Mouse (Mus musculus) T-helper 2 cell (primary cell): ENCODE results near the gene Tor4a.

ENCODE experiments used
- in situ Hi-C: fragments of 300-600 bp; cut with MboI, MseI; formaldehyde crosslinking; loops from one replicate; pipeline ENCODE4 v1.15.1; 2025; ENCODE audit warnings: high pct_unique_total_duplicates

Tor4a gene

GRCm38 (mm10) chr2:25196172-25196954 is at the start of gene Tor4a:
Gene Tor4a (minus strand): TSS chr2:25196886.
- in situ Hi-C loops: no loop called here

GRCm38 (mm10) chr2:25244144-25244543 is 47.5 kb upstream of the Tor4a start:
- in situ Hi-C loops: no loop called here

DNA sequence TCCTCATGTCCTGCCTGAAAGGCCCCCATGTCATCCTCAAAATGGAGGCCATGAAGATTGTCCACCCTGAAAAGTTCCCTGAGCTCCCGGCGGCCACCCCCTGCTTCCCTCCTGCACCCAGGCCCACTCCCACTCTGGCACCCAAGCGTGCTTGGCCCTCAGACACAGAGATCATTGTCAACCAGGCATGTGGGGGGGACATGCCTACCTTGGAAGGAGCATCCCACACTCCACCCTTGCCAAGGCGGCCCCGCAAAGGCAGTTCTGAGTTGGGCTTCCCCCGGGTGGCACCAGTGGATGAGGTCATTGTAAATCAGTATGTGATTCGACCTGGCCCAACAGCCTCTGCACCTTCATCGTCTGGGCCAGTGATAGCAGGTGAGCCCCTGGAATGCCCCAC is 46.7 kb upstream of the Tor4a start:
- in situ Hi-C loops: no loop called here

GRCm38 (mm10) chr2:25242101-25242506 is 45.4 kb upstream of the Tor4a start, which contains the start of the genes Rnf208 and Cysrt1:
Gene Rnf208 (plus strand): TSS chr2:25242255.
Gene Cysrt1 (minus strand): TSS chr2:25242452.
- in situ Hi-C loops: no loop called here

DNA sequence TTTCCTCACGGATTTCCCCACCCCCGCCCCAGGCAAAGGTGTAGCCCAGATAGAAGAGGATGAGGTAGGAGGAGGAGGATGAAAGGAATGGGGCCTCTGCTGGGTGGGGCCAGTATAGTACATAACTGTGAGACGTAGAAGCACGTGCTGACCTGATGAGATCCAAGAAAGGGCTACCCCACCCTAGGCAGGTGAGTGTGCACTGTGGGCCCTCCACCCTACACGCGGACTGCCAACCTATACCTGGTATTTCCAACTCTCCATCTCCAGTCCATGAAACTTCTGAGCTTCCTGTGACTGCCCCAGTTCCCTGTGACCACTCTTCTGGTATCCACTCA is 44.7 kb upstream of the Tor4a start:
- in situ Hi-C loops: no loop called here

DNA sequence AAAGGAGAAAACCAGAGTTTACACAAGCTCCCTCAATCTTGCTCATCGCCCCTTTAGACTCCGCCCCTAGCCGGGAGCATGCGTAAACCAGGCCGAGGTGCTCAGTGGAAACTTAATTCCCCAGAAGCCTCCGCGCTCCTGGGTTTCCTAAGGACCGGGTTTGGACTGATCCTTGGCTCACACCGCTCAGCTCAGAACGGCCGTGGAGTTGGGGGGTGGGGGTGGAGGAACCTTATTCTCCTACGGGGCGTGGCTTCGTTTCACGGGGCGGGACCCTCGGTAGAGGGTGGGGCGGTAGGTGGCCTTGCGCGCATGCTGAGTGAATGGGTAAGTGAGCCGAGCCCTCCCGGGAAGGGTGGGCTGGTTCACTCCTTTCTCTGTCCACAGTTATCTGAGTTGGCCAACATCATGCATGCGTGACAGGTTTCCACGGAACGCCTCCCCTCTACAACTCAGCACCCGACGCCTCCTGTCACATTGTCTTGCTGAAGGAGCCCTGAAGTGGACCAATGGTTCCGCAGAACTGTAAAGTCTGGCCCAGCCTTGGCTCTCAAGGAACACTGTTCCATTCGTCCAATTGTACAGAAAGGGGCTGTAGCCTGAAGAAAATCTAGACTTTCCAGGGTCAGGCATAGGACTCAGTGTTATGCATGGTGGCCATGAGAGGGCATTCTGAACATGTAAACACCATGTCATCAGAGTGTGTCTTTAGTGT is 44.2 kb upstream of the Tor4a start:
- in situ Hi-C loops: no loop called here

GRCm38 (mm10) chr2:25240310-25240709 is 43.6 kb upstream of the Tor4a start:
- in situ Hi-C loops: no loop called here

DNA sequence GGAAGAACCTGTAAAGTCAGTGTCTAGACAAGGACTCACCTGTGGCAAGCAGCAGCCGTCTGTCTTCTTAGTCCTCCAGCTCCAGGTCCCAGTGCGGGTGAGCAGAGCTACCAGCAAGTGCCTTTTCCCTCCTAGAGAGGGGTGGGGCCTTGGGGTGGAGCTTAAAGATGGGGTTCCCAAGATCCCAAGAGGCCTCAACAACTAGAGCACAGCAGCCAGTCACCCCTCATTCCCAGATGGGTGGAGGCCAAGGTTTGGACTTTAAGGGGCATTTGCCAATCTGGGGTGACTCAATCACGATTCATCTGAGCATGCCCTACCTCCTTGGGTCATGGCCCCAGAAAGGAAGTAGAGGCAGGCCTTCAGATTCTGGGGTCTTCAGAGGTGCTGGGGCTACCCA is 43.1 kb upstream of the Tor4a start:
- in situ Hi-C loops: no loop called here

DNA sequence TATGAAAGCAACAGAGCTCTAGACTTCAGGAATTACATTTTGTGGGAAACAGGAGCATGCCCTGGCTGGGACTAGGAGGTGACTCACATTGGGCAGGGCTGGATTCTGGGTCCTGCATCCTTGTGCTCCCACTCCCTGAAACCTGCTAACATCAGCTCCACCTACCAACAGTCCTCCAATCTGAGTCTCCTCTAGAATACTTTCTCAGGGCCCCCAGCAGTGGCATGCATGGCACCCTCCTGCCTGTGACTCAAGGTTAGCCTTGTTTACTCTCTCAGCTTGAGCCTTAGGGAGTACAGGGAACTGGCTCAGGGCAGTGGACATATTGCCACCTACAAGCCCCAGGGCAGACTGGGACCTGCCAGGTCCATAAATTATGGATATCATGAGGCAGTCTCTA is 41.4 kb upstream of the Tor4a start:
- in situ Hi-C loops: no loop called here

DNA sequence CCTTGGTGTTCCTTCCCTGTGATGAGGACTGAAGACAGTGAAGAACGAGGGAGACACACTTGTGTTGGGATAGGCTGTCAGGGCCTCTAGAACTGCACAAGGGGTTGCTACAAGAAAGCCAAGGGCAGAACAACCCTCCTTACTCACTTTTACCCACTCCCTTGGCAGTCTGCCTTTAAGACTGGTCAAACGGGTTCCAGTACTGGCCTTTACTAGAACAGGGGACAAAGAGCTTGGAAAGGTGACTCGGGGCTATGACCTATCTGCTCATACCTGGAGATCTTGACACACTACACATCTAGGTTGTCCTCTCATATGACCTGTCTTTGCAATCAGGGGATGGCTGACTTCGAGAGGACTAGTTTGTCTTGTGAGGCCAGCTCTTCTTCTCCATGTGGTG is 40.8 kb upstream of the Tor4a start:
- in situ Hi-C loops: no loop called here

DNA sequence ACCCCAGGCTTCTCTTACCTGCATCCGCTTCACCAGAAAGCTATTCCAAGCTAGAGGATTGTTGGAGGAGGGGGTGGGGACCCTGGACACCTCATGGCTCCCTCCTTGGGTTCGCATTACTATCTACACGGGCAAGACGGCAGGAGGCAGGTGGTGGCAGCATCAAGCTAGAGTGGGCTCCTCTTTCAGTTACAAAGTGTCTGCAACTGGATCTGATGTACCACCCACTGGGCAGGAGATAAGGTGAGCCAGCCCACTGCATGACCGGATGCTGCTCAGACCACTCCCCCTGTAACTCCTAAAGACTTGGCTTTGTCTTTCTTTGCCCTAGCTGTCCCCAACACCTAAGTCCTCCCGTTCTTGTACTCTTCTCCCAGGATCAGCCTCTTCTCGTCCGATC is 39.9 kb upstream of the Tor4a start, which contains the start of gene Rnf224:
Gene Rnf224 (minus strand): TSS at position 174 of the 400 bp plus-strand sequence.
- in situ Hi-C loops: no loop called here

DNA sequence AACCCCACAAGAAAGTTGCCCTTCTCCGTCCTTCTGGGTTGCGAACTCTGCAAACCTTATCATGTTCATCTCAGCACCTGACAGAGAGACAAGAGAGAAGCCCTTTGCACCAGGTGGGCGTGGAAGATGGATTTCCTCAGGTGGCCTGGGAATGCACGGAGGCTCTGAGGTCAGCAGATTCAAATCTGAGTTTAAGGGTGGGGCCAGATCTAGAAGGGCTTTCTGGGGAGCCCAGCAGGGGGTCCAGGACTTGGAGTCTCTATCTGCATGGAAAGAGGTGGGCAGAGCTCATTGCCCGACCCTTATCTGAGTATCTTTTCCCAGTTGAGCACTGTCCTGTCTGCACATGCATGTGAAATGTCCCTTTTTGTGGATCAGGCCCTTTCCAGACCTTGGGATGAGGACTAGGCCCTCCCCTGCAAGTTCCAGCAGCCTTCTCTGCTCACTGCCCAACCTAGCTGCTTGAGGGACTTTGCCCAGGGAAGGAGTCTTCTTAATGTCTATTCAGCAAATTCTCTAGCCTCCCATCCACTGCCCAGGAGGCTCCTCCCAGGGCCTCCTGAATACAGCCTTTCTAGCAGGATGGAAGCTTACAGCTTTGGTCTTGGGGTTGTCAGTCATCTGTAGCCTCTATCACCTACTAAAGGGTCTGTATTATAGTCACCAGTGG is 38.0 kb upstream of the Tor4a start:
- in situ Hi-C loops: no loop called here

DNA sequence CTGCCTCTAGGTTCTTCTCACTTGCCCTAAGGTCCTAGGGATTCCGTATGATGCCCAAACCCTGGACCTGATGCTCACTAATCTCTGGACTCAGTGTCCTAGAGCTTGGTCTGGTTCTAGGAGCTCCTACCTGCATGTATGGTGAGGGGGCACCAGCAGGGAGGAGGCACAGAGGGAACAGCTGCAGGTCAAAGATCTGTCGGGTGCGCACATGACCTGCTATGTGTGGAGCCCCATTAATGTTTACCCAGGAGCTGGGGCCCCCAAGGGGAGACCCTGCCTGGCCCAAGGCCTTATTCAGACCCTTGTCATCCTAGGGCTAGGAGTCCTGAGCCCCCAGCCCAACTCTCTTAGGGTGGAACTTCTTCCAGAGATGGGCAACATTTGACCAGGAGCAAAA is 37.4 kb upstream of the Tor4a start, which contains the start of gene Slc34a3:
Gene Slc34a3 (minus strand): TSS at position 315 of the 400 bp plus-strand sequence.
- in situ Hi-C loops: no loop called here

GRCm38 (mm10) chr2:25233421-25233820 is 36.7 kb upstream of the Tor4a start:
- in situ Hi-C loops: no loop called here

DNA sequence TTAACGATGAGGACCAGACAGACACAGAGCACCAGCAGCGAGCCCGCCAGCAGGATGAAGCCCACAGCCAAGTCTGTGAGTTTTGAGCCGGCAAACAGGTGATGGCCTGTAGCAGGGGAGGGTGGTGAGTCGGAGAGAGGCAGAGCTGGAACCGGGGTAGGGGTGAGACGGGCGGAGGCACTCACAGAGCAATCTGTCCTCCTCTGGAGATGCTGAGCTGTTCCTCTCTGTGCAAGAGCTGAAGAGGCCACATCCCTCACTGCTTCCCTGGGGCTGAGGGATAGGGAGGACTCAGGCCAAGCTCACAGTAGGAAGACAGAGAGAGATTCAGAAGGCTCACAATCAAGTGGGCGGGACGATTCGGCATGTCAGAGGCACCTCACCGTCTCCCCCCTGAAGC is 34.4 kb upstream of the Tor4a start:
- in situ Hi-C loops: no loop called here

DNA sequence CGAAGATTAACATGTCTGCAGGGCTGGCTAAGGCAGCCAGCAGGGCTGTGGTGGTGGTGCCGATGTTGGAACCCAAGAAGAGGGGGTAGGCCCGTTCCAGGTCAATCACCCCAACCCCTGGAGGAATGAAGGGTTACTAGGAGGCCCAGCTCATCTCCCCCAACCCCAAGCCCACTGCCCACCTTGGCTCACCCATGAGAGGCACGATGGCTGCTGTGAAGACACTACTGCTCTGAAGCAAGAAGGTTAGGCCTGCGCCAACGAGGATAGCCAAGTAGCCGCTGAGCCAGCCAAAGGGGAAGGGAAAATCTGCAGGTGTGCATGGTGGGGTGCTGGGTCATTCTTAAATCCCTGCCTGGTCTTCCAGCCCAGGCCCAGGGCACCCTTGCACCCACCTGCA is 33.9 kb upstream of the Tor4a start:
- in situ Hi-C loops: no loop called here

DNA sequence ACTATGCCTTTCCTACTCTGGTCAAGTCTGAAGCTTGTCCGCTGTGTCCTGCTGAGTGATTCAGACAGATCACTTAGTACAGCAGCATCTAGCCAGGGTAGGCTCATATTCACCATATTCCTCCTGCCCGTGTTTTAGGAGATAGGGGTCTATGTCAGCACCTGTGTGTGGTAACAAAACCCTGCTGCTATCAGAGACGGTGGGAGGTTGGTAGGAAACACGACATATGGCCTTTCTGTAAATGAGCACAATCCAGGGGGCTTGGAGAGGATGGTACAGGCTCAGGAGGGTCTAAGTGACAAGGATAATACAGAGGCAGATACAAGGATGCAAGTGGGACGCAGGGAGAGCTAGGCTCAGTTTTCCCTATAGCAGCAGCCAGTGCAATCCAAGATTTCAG is 32.9 kb upstream of the Tor4a start:
- in situ Hi-C loops: loop anchor here (5.0 kb wide), 1 partner anchor 37 kb away; no protein-coding TSS in a partner anchor

DNA sequence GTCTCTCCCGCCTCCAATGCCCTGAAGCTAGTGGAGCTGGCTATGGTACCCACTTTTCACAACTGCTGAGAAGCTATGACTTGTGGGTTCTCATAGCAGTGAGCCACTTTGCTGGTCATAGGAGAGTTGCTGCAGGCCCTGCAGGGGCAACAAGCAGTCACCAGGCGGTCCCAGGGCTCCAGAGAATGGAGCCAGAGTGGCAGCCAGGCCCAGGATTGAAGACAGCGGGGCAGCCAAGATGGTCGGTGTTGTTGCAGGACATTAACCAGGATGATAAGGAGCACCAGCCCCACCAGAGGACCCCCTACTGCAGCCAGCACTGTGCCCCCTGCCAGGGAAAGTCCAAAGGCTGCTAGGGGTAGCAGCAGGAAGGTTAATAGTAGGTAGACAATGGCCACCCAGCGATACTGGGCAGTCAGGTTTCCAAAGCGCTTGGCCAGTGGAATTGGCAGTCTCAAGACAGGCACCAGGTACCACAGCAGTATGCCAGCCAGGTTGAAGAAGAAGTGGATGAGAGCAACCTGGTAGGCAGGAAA is 32.4 kb upstream of the Tor4a start:
- in situ Hi-C loops: loop anchor here (5.0 kb wide), 1 partner anchor 37 kb away; no protein-coding TSS in a partner anchor

- in situ Hi-C loops: loop anchor here (5.0 kb wide), 1 partner anchor 36 kb away; no protein-coding TSS in a partner anchor
Measured at GRCm38 (mm10) chr2:25228431-25228889, 31.8 kb upstream of the Tor4a start.

- in situ Hi-C loops: loop anchor here (5.0 kb wide), 1 partner anchor 35 kb away; no protein-coding TSS in a partner anchor
Measured at GRCm38 (mm10) chr2:25227406-25227805, 30.7 kb upstream of the Tor4a start.

GRCm38 (mm10) chr2:25226864-25227263 is 30.2 kb upstream of the Tor4a start:
- in situ Hi-C loops: loop anchor here (5.0 kb wide), 1 partner anchor 35 kb away; no protein-coding TSS in a partner anchor
